Mouse (Mus musculus) heart, adult 2 months (tissue): ENCODE data around the gene Gins3. TPM values are rescaled to one million over a fixed set of nuclear protein-coding genes. Genes with fewer than 3 reads are reported as not detected.
"Not testable (repeated sequence)": the region's sequence is repeated elsewhere in the genome, so short reads cannot be mapped to it uniquely, and the experiment has no call there.

Experiments used
- DNase-seq, 2 experiments: peaks; one replicate each; pipeline ENCODE4 v3.0.0; 2021
- H3K27ac ChIP-seq: fragments of 200-600 bp; 2 replicates; pipeline ENCODE4 v1.8.1; 2022
- H3K27me3 ChIP-seq: fragments of 200-500 bp; 2 replicates; pipeline ENCODE4 v1.6.1; 2012; ENCODE audit warnings: mild to moderate bottlenecking, low read length, inconsistent platforms, mixed read lengths; ENCODE audit not compliant: control insufficient read depth, insufficient read depth
- H3K36me3 ChIP-seq: fragments of 200-500 bp; 2 replicates; pipeline ENCODE4 v1.6.1; 2012; ENCODE audit warnings: low read length, inconsistent platforms; ENCODE audit not compliant: control insufficient read depth, insufficient read depth
- H3K4me1 ChIP-seq: fragments of 200-500 bp; 2 replicates; pipeline ENCODE4 v1.6.1; 2011; ENCODE audit warnings: low read length; ENCODE audit not compliant: control insufficient read depth, insufficient read depth
- H3K4me3 ChIP-seq: fragments of 200-600 bp; 2 replicates; pipeline ENCODE4 v1.8.1; 2022
- H3K79me2 ChIP-seq: fragments of 200-500 bp; replicated peaks from 2 replicates; pipeline ENCODE4 v1.6.1; 2012; ENCODE audit warnings: mild to moderate bottlenecking, inconsistent platforms, low read length, moderate library complexity, mixed read lengths; ENCODE audit not compliant: control insufficient read depth, insufficient read depth
- H3K9ac ChIP-seq: fragments of 200-500 bp; 2 replicates; pipeline ENCODE4 v1.6.1; 2012; ENCODE audit warnings: low read depth, mild to moderate bottlenecking, control low read depth, inconsistent platforms, low read length, mixed read lengths
- CTCF ChIP-seq: fragments of 200-600 bp; IDR thresholded peaks from 2 replicates; pipeline ENCODE4 v1.8.1; 2022; ENCODE audit warnings: antibody characterized with exemption, mild to moderate bottlenecking, moderate library complexity
- EP300 ChIP-seq: fragments of 200-500 bp; IDR thresholded peaks from 2 replicates; pipeline ENCODE4 v1.6.1; 2011; ENCODE audit warnings: low read depth, low read length, control low read depth; ENCODE audit not compliant: insufficient read depth
- POLR2A ChIP-seq: fragments of 200-500 bp; IDR thresholded peaks from 2 replicates; pipeline ENCODE4 v1.6.1; 2011; ENCODE audit warnings: mild to moderate bottlenecking, low read depth, low read length, control low read depth; ENCODE audit not compliant: insufficient read depth
- WGBS: fragments of 180-500 bp; shearing (Covaris S2); methylation state at CpG from one replicate; pipeline ENCODE4 v1.1.7; 2018; 5-methylcytosine and 5-hydroxymethylcytosine counted together
- intact Hi-C: fragments of 180-260 bp; cut with DNase I; formaldehyde crosslinking; loops from one replicate; pipeline ENCODE4 v1.15.1; 2025
- polyA plus RNA-seq: library from polyadenylated mRNA; depleted of rRNA; stranded (reverse); fragments of >200 nt; gene quantifications from 2 replicates; pipeline ENCODE4 v1.2.3, GENCODE M21; 2012
- total RNA-seq, 2 experiments: library from RNA; stranded (reverse); gene quantifications; 2 replicates each; pipeline ENCODE4 v1.2.3; 2021

Gins3 gene
- total and polyA plus RNA-seq, 3 experiments, result 0.47 to 1.3 (median 1.2) TPM

- no peak for DNase-seq
- TF ChIP-seq CTCF (no peak), EP300 (no peak), POLR2A (no peak)
- Histone ChIP-seq H3K4me1 (no peaks in the 10 kb centered on the region), H3K4me3 (no peak overlapping the region), H3K36me3 (no peaks in the 10 kb centered on the region), H3K27ac (no peak overlapping the region), H3K9ac (no peak overlapping the region), H3K79me2 (no peaks in the 10 kb centered on the region), H3K27me3 (no peaks in the 10 kb centered on the region)
- WGBS, result 81% methylated on average over 6 of the region's 6 CpGs
- intact Hi-C loops, result no loop called here
Observed at GRCm38 (mm10) chr8:95661575-95661974, 28.3 kb downstream of the Gins3 start.

- 71% methylated on average over 7 of the region's 7 CpGs for WGBS
- Histone ChIP-seq H3K36me3 (no peaks in the 10 kb centered on the region), H3K27me3 (no peaks in the 10 kb centered on the region), H3K9ac (no peak overlapping the region), H3K4me1 (no peaks in the 10 kb centered on the region), H3K79me2 (no peaks in the 10 kb centered on the region), H3K4me3 (no peak overlapping the region), H3K27ac (no peak overlapping the region)
- no peak for DNase-seq
- intact Hi-C loops, result no loop called here
- TF ChIP-seq CTCF (no peak), EP300 (no peak), POLR2A (no peak)
Observed at GRCm38 (mm10) chr8:95662885-95663598, 29.8 kb downstream of the Gins3 start.

- intact Hi-C loops, result no loop called here
- TF ChIP-seq EP300 (no peak), POLR2A (no peak), CTCF (no peak)
- Histone ChIP-seq H3K27ac (no peak overlapping the region), H3K27me3 (no peaks in the 10 kb centered on the region), H3K9ac (no peak overlapping the region), H3K4me1 (no peaks in the 10 kb centered on the region), H3K36me3 (no peaks in the 10 kb centered on the region), H3K4me3 (no peak overlapping the region), H3K79me2 (no peaks in the 10 kb centered on the region)
- DNase-seq, result no peak
- 62% methylated on average over 4 of the region's 4 CpGs for WGBS
Observed at GRCm38 (mm10) chr8:95663599-95663949, 30.3 kb downstream of the Gins3 start.

GRCm38 (mm10) chr8:95665813-95666452 is 32.7 kb downstream of the Gins3 start:
- H3K9ac ChIP-seq, H3K4me1 ChIP-seq, H3K4me3 ChIP-seq, intact Hi-C loops, H3K79me2 ChIP-seq, H3K27me3 ChIP-seq, H3K36me3 ChIP-seq, H3K27ac ChIP-seq, DNase-seq: not testable (repeated sequence)
- 90% methylated on average over 11 of the region's 11 CpGs for WGBS

- H3K27ac ChIP-seq, result no peak overlapping the region
- WGBS, result 37% methylated on average over 8 of the region's 8 CpGs
- H3K79me2 ChIP-seq, result no peaks in the 10 kb centered on the region
- no peak for DNase-seq
- H3K9ac ChIP-seq, result no peak overlapping the region
- no peak for TF ChIP-seq POLR2A
- TF ChIP-seq CTCF, result no peak
- no peak for TF ChIP-seq EP300
- H3K4me3 ChIP-seq, result no peak overlapping the region
- intact Hi-C loops, result no loop called here
- H3K27me3 ChIP-seq, result no peaks in the 10 kb centered on the region; the same call in 1 of the 2 replicates
- no peaks in the 10 kb centered on the region for H3K36me3 ChIP-seq
- no peaks in the 10 kb centered on the region for H3K4me1 ChIP-seq
Observed at GRCm38 (mm10) chr8:95668163-95668958, 35.1 kb downstream of the Gins3 start.

- WGBS, result 69% methylated on average over 2 of the region's 2 CpGs
- no peaks in the 10 kb centered on the region for H3K79me2 ChIP-seq
- TF ChIP-seq POLR2A (no peak), EP300 (no peak), CTCF (no peak)
- DNase-seq, result no peak
- no peaks in the 10 kb centered on the region; the same call in 1 of the 2 replicates for H3K27me3 ChIP-seq
- H3K36me3 ChIP-seq, result no peaks in the 10 kb centered on the region
- H3K4me3 ChIP-seq, result no peak overlapping the region
- H3K9ac ChIP-seq, result no peak overlapping the region
- intact Hi-C loops, result no loop called here
- H3K4me1 ChIP-seq, result no peaks in the 10 kb centered on the region
- H3K27ac ChIP-seq, result no peak overlapping the region
Observed at GRCm38 (mm10) chr8:95669967-95670366, 36.7 kb downstream of the Gins3 start.
